16 mouse cellular contexts compared by ENCODE assay signal in the genomic region with DNA sequence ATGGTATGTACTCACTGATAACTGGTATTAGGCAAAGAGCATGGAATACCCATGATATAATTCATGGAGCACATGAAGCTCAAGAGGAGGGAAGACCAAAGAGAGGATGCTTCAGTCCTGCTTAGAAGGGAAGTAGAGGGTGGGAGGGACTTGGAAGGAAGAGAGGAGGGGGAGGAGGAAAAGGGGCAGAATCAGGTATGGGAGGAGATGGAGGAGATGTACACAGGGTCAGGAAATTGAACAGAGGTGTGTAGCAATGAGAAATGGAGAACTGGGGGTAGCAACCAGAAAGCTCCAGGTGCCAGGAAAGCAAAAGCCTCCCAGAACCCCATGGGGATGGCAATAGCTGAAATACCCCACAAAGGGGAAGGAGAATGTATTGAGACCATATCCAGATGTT.
"Had no signal": no experiment of that assay in that cellular context is flagged by ENCODE, and none has a peak within 500 bp of the region (broad histone marks: within the 10 kb centered on the region; RNA-seq: fewer than 3 reads in every experiment).

No protein-coding gene starts in this region.

- H3K36me3 ChIP-seq: neural tube, embryonic 13.5 days; neural tube, embryonic 15.5 days; stomach, embryonic 15.5 days had no signal

- H3K27me3 ChIP-seq: neural tube, embryonic 13.5 days; neural tube, embryonic 15.5 days; stomach, embryonic 15.5 days had no signal

- H3K4me2 ChIP-seq: neural tube, embryonic 13.5 days; neural tube, embryonic 15.5 days; stomach, embryonic 15.5 days had no signal

- H3K27ac ChIP-seq: neural tube, embryonic 13.5 days; neural tube, embryonic 15.5 days; stomach, embryonic 15.5 days; stomach, postnatal 0 days had no signal

- H3K9me3 ChIP-seq: neural tube, embryonic 13.5 days; neural tube, embryonic 15.5 days; stomach, embryonic 15.5 days had no signal

- H3K4me3 ChIP-seq: neural tube, embryonic 13.5 days; neural tube, embryonic 15.5 days; stomach, embryonic 15.5 days had no signal

- DNase-seq: retina, postnatal 1 day; right cerebral cortex, adult 18-20 months; right cerebral cortex, postnatal 14 days; right cerebral cortex, postnatal 25 days; right cerebral cortex, postnatal 4 days; spleen, adult 18-20 months; thymus, adult 18-20 months; thymus, adult 2 months; thymus, postnatal 14 days; thymus, postnatal 25 days; thymus, postnatal 36 days; thymus, postnatal 4 days had no signal

- H3K9ac ChIP-seq: neural tube, embryonic 13.5 days; neural tube, embryonic 15.5 days; stomach, embryonic 15.5 days had no signal
